Mouse (Mus musculus) midbrain, embryonic 16.5 days (tissue): ENCODE results near the gene Slc7a6. TPM values are rescaled to one million over a fixed set of nuclear protein-coding genes. Genes with fewer than 3 reads are reported as not detected.

Experiments
- ATAC-seq: fragments of 200-750 bp; cut with Nextera tagmentation; 2 replicates; pipeline ENCODE4 v1.8.0; 2017; ENCODE audit warnings: moderate TSS enrichment
- H3K27ac ChIP-seq: fragments of 300-500 bp; sonication (generic); 2 replicates; pipeline ENCODE4 v1.5.1; 2014; ENCODE audit warnings: mild to moderate bottlenecking, low read length, mixed read lengths
- H3K27me3 ChIP-seq: fragments of 300-500 bp; sonication (generic); 2 replicates; pipeline ENCODE4 v1.6.1; 2014; ENCODE audit warnings: low read depth, low read length, mixed read lengths; ENCODE audit not compliant: control insufficient read depth, insufficient read depth
- H3K36me3 ChIP-seq: fragments of 300-500 bp; sonication (generic); 2 replicates; pipeline ENCODE4 v1.6.1; 2014; ENCODE audit warnings: mild to moderate bottlenecking, low read length, moderate library complexity, mixed read lengths; ENCODE audit not compliant: control insufficient read depth, insufficient read depth
- H3K4me1 ChIP-seq: fragments of 300-500 bp; sonication (generic); 2 replicates; pipeline ENCODE4 v1.6.1; 2014; ENCODE audit warnings: mild to moderate bottlenecking, low read length, mixed read lengths; ENCODE audit not compliant: control insufficient read depth, insufficient read depth
- H3K4me2 ChIP-seq: fragments of 300-500 bp; sonication (generic); 2 replicates; pipeline ENCODE4 v1.6.1; 2014; ENCODE audit warnings: mild to moderate bottlenecking, low read length, mixed read lengths
- H3K4me3 ChIP-seq: fragments of 300-500 bp; sonication (generic); 2 replicates; pipeline ENCODE4 v1.5.1; 2014; ENCODE audit warnings: low read depth, mild to moderate bottlenecking, low read length, moderate library complexity, mixed read lengths
- H3K9ac ChIP-seq: fragments of 300-500 bp; sonication (generic); 2 replicates; pipeline ENCODE4 v1.6.1; 2014; ENCODE audit warnings: low read depth, low read length, mixed read lengths
- H3K9me3 ChIP-seq: fragments of 300-500 bp; sonication (generic); replicated peaks from 2 replicates; pipeline ENCODE4 v1.6.1; 2014; ENCODE audit warnings: mild to moderate bottlenecking, low read length, mixed read lengths; ENCODE audit not compliant: control insufficient read depth, poor library complexity, severe bottlenecking
- WGBS: fragments of 180-500 bp; shearing (Covaris S2); extraction: QIAGEN DNeasy Blood & Tissue Kit; methylation state at CpG from one replicate; pipeline ENCODE4 v1.1.7; 2014; 5-methylcytosine and 5-hydroxymethylcytosine counted together
- polyA plus RNA-seq: library from polyadenylated mRNA; unstranded; fragments of >200 nt; fragmentation: Nextera tagmentation; extraction: Ambion mirVana; gene quantifications from 2 replicates; pipeline ENCODE4 v1.2.1, GENCODE M21; 2015

The Slc7a6 gene
- polyA plus RNA-seq, 1 experiment from 2014 or later: 41.8 TPM

DNA sequence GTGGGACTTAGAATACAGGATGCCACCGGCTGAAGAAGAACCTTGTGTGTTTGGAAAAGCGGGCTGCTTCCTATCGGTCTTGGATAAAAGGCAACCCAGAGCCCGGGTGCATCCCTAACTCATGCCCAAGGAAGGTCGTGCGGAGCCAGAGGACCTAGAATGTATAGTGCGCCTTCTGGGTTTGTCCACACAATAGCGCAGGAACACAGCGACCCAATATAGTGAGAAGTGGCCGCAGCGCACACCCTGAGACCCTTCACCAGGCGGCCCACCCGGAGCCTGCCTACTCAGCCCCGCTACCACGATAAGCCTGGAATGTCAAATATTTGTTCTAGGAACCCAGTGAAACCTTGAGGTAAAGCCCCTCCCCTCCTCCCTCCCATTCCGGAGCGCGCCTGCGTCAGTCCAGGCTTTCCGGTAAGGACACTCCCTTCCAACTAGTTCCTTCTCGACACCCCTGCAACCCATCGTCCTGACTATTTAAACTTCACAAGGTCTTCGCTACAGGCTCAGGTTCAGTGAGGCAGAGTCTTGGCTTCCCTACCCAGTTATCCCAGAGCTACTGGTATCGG is 30.7 kb upstream of the Slc7a6 start:
- Histone ChIP-seq H3K27me3 (peaks cover 59% of the 10 kb centered on the region), H3K4me3 (peak overlapping the region; percentile 47), H3K9me3 (no peaks in the 10 kb centered on the region), H3K4me1 (peaks cover 25% of the 10 kb centered on the region), H3K27ac (no peak overlapping the region), H3K4me2 (peak overlapping the region; percentile 85), H3K36me3 (no peaks in the 10 kb centered on the region), H3K9ac (peak overlapping the region; percentile 51)
- ATAC-seq: no peak; the same call in 1 of the 2 replicates
- 1% methylated on average over 24 of the region's 24 CpGs for WGBS

DNA sequence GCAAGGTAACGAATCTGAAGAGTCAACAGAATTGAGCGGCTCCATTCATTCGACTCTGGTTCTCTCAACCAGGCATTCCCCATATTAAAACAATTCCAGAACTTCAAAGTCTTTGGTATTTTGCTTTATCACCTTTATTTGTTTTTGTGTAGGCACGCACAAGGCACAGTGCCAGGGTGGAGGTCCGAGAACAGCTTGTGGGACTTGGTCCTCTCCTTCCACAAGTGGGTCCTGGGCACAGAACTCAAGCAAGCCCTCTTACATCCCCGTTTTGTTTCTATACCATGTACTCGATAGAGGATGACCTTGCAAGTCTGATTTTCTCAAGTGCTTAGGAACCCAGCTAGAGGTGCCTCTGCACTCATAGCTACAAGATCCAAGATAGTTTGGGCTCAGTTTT is 30.0 kb upstream of the Slc7a6 start:
- WGBS: 13% methylated on average over 7 of the region's 7 CpGs
- no peak for ATAC-seq
- Histone ChIP-seq H3K4me3 (peak overlapping the region; percentile 47), H3K9ac (peak overlapping the region; percentile 51), H3K4me1 (peaks cover 25% of the 10 kb centered on the region), H3K27ac (no peak overlapping the region), H3K9me3 (no peaks in the 10 kb centered on the region), H3K36me3 (no peaks in the 10 kb centered on the region), H3K4me2 (peak overlapping the region; percentile 85), H3K27me3 (peaks cover 53% of the 10 kb centered on the region)

DNA sequence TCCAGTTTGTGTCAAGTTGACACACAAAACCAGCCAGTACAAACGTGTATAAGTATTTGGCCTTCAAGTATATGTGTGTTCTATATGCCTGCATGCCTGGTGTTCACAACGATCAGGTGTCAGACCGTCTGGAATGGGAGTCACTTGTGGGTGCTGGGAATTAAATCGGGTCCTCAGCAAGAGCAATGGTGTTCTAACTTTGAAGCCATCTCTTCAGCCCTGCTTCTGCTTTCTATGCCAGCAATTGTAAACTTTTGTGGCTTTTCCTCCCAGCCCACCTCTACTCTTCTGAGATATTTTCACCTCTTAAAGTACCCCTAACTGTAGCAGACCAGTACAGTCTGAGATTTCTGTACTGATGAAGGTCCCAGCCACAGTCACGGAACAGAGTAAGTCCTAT is 28.5 kb upstream of the Slc7a6 start:
- no peak overlapping the region for H3K4me3 ChIP-seq
- no peak for ATAC-seq
- H3K4me1 ChIP-seq: peaks cover 25% of the 10 kb centered on the region
- 63% methylated on average over 5 of the region's 5 CpGs for WGBS
- no peak overlapping the region for H3K4me2 ChIP-seq
- H3K9ac ChIP-seq: no peak overlapping the region
- no peak overlapping the region for H3K27ac ChIP-seq
- peaks cover 37% of the 10 kb centered on the region for H3K27me3 ChIP-seq
- no peaks in the 10 kb centered on the region for H3K9me3 ChIP-seq
- H3K36me3 ChIP-seq: no peaks in the 10 kb centered on the region

DNA sequence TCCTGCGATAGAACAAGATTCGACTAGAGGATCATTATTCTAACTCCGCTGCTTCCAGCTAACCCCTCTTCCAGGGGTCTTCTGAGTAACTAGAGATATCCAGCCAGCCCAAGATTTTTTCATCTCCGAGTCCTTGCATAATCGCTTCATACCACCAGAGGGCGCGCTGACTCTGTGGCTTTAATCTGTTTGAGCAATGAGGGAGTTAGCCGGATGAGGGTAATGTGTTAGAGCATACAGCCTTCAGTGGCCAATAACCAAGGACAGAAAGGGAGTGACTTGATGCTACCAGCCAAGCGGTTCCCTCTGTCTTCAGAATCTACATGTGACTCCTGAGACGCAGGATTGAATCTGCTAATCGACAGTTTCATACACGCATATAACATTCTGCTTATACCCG is 27.9 kb upstream of the Slc7a6 start:
- Histone ChIP-seq H3K4me3 (no peak overlapping the region), H3K4me1 (peaks cover 22% of the 10 kb centered on the region), H3K9ac (no peak overlapping the region), H3K27ac (no peak overlapping the region), H3K36me3 (no peaks in the 10 kb centered on the region), H3K9me3 (no peaks in the 10 kb centered on the region), H3K27me3 (peaks cover 31% of the 10 kb centered on the region), H3K4me2 (0 out of 2 replicates have a peak overlapping the region, but pooled peaks have one; percentile 9)
- 14% methylated on average over 13 of the region's 13 CpGs for WGBS
- ATAC-seq: peak; percentile 66; the same call in 1 of the 2 replicates

DNA sequence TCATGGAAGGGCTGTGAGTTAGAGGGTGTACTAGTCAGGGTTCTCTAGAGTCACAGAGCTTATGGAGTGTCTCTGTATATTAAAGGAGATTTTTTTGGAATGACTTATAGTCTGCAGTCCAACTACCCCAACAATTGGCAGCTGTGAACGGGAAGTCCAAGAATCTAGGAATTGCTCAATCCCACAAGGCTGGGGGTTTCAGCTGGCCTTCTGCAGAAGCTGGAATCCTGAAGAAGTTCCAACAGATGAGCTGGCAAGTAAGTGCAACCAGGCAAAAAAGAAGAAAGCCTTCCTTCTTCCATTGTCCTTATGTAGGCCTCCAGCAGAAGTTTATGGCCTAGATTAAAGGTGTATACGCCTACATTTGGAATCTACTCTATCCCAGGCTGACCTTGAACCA is 23.3 kb upstream of the Slc7a6 start:
- peaks cover 3% of the 10 kb centered on the region; the same call in 1 of the 2 replicates for H3K4me1 ChIP-seq
- H3K9ac ChIP-seq: no peak overlapping the region
- H3K36me3 ChIP-seq: no peaks in the 10 kb centered on the region
- ATAC-seq: no peak
- no peaks in the 10 kb centered on the region for H3K9me3 ChIP-seq
- H3K4me3 ChIP-seq: no peak overlapping the region
- 89% methylated on average over 2 of the region's 2 CpGs for whole genome bisulfite sequencing
- no peak overlapping the region for H3K27ac ChIP-seq
- H3K4me2 ChIP-seq: no peak overlapping the region
- H3K27me3 ChIP-seq: no peaks in the 10 kb centered on the region

DNA sequence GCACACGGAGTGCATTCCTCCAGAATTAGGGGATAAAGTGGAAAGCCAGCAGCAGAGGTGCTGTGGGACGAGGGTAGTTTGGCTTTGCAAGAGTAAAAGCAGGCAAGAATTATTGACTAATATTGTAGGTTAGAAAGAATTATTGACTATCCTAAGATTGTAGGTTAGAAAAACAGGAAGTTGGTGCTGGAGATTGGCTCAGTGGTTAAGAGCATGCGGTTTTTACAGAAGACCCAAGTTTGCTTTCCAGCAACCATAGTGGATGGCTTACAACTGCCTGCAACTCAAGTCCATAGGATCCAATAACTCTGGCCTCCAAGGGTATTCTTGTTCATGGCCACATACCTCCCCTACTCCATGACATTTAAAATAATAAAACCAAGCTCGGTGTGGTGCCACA is 22.6 kb upstream of the Slc7a6 start:
- Histone ChIP-seq H3K36me3 (no peaks in the 10 kb centered on the region), H3K9me3 (no peaks in the 10 kb centered on the region), H3K4me3 (no peak overlapping the region), H3K27me3 (no peaks in the 10 kb centered on the region), H3K9ac (no peak overlapping the region), H3K4me2 (no peak overlapping the region), H3K4me1 (peaks cover 7% of the 10 kb centered on the region), H3K27ac (no peak overlapping the region)
- 92% methylated on average over 4 of the region's 4 CpGs for WGBS
- no peak for ATAC-seq

DNA sequence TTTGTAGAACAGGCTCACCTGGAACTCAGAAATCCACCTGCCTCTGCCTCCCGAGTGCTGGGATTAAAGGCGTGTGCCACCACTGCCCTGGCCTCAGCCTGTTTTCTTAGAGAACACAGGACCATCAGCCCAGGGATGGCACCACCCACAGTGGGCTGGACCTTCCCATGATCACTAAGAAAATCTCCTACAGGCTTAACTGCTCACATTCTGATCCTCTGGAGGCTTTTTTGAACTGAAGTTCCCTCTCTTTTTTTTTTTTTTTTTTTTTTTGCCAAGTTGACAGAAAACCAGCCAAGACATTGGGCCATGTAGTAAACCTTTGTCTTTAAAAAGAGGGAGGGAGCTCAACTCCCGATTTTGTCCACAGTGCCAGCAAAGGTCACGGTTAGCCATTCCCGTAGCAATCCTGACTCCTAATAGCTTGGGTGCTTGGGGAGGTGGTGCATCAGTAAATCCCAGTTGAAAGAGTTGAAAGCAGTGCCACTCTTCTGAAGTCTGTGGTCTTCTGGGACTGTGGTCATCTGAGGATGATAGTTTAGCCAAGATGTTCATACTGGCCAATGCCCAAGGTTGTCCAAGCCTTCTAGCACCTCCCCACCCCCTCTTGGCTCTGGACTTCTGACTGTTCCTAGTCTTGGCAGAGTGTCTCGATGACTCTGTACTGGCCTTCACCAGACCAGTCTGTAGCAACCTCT is 20.6 kb upstream of the Slc7a6 start:
- Histone ChIP-seq H3K36me3 (no peaks in the 10 kb centered on the region), H3K9ac (no peak overlapping the region), H3K27me3 (no peaks in the 10 kb centered on the region), H3K4me1 (peaks cover 19% of the 10 kb centered on the region), H3K9me3 (no peaks in the 10 kb centered on the region), H3K4me3 (no peak overlapping the region), H3K4me2 (no peak overlapping the region), H3K27ac (no peak overlapping the region)
- ATAC-seq: no peak
- 88% methylated on average over 6 of the region's 6 CpGs for WGBS

DNA sequence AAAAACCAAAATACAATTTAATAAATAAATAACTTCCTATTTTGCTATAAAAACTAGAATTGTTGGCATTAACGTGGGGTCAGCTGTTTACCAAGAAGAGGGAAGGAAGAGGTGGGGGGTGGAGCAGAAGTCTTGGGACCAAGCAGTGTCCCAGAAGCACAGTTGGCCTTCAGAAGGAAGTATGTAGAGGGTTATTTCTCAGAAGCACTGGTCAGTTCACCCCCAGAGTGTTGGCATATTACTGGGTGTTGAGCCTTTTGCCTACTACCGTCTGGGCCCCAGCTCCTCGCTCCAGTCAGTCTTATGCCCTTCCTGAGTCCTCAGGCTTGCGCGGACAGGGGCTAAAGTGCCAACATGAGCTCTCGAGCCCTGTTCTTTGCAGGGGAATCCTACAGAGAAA is 19.6 kb upstream of the Slc7a6 start:
- H3K27ac ChIP-seq: no peak overlapping the region
- H3K4me1 ChIP-seq: peaks cover 19% of the 10 kb centered on the region
- 94% methylated on average over 6 of the region's 6 CpGs for WGBS
- H3K4me3 ChIP-seq: no peak overlapping the region
- H3K9ac ChIP-seq: no peak overlapping the region
- ATAC-seq: no peak
- H3K9me3 ChIP-seq: no peaks in the 10 kb centered on the region
- H3K27me3 ChIP-seq: no peaks in the 10 kb centered on the region
- H3K4me2 ChIP-seq: no peak overlapping the region
- no peaks in the 10 kb centered on the region for H3K36me3 ChIP-seq

DNA sequence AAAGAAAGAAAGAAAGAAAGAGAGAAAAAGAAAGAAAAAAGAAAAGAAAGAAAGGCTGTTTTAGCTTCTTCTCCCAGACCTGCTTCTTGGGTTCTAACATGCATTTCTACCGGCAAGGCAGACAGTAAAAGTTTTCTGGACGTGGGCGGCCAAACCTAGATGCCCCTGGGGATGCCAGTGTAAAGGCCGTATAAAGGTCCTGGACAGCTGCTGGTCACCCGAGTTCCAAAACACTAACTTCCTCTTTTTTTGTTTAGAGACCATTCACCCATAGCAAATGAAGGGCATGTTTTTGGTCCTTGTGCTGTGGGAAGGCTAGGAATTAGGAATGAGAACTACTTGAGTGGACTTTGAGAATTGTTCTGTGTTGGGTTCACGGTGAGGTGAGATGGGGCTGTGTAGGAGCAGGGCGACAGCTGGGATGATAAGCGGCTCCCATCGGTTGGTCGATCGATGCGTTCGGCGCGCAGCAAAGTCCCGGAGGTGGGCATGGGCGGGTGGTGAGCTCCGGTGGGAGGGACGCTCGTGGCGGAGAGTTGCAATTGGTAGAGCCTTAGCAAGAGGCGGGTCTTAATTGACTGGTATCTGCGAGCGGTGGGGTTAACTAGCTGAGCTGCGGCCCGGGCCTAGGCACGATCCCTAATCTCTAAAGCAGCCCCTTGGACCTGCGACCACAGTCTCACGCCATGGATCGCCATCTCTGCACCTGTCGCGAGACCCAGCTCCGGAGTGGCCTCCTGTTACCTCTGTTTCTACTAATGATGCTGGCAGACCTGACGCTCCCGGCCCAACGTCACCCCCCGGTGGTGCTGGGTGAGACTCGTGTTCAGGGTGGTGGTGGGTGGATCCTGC is 18.6 kb upstream of the Slc7a6 start, which contains the start of gene Pla2g15:
Gene Pla2g15 (plus strand): TSS at position 599 of the 852 bp plus-strand sequence.
- ATAC-seq: peak; percentile 99
- Histone ChIP-seq H3K4me3 (peak within 1 kb of the TSS; percentile 87), H3K9me3 (no peaks in the 10 kb centered on the region), H3K9ac (peak within 1 kb of the TSS; percentile 89), H3K36me3 (no peaks in the 10 kb centered on the region), H3K4me2 (peak within 1 kb of the TSS; percentile 86), H3K4me1 (peaks cover 19% of the 10 kb centered on the region), H3K27ac (peak within 1 kb of the TSS; percentile 51), H3K27me3 (no peaks in the 10 kb centered on the region)
- WGBS: 2% methylated on average over 38 of the region's 38 CpGs
